Mouse (Mus musculus) midbrain, postnatal 0 days (tissue): ENCODE measurements at regions not wholly inside any gene's neighbourhood (a gene's known extent, or its start where the extent isn't known, plus 50 kb on each side); places are given as distances from the start of the nearest gene placed in this dataset.

Experiments
- ATAC-seq: fragments of 200-750 bp; cut with Nextera tagmentation; 2 replicates; pipeline ENCODE4 v1.8.0; 2017; ENCODE audit warnings: moderate number of reproducible peaks, mild to moderate bottlenecking, moderate TSS enrichment, moderate library complexity; ENCODE audit not compliant: low FRiP score
- DNase-seq: peaks from one replicate; pipeline ENCODE4 v3.0.0-alpha.2; 2015; ENCODE audit warnings: low spot score
- H3K27ac ChIP-seq: fragments of 300-500 bp; sonication (generic); 2 replicates; pipeline ENCODE4 v1.5.1; 2014; ENCODE audit warnings: low read depth, mild to moderate bottlenecking, low read length, mixed read lengths
- H3K27me3 ChIP-seq: fragments of 300-500 bp; sonication (generic); 2 replicates; pipeline ENCODE4 v1.6.1; 2014; ENCODE audit warnings: low read length, control low read depth, mixed read lengths; ENCODE audit not compliant: insufficient read depth
- H3K36me3 ChIP-seq: fragments of 300-500 bp; sonication (generic); 2 replicates; pipeline ENCODE4 v1.6.1; 2014; ENCODE audit warnings: low read length, control low read depth, mixed read lengths; ENCODE audit not compliant: insufficient read depth
- H3K4me1 ChIP-seq: fragments of 300-500 bp; sonication (generic); 2 replicates; pipeline ENCODE4 v1.6.1; 2014; ENCODE audit warnings: mild to moderate bottlenecking, control low read depth, antibody characterized with exemption, low read length, mixed read lengths; ENCODE audit not compliant: insufficient read depth
- H3K4me2 ChIP-seq: fragments of 300-500 bp; sonication (generic); 2 replicates; pipeline ENCODE4 v1.6.1; 2014; ENCODE audit warnings: low read depth, mild to moderate bottlenecking, low read length, mixed read lengths; ENCODE audit not compliant: poor library complexity, severe bottlenecking
- H3K4me3 ChIP-seq: fragments of 300-500 bp; sonication (generic); 2 replicates; pipeline ENCODE4 v1.5.1; 2014; ENCODE audit warnings: low read depth, mild to moderate bottlenecking, low read length, moderate library complexity
- H3K9ac ChIP-seq: fragments of 300-500 bp; sonication (generic); replicated peaks from 2 replicates; pipeline ENCODE4 v1.6.1; 2014; ENCODE audit warnings: mild to moderate bottlenecking, low read length, moderate library complexity, mixed read lengths; ENCODE audit not compliant: poor library complexity, severe bottlenecking
- H3K9me3 ChIP-seq: fragments of 300-500 bp; sonication (generic); 2 replicates; pipeline ENCODE4 v1.6.1; 2016; ENCODE audit warnings: low read length, control low read depth
- CTCF ChIP-seq: IDR thresholded peaks from 2 replicates; pipeline ENCODE4 v1.5.1; 2016; ENCODE audit warnings: antibody characterized with exemption, mild to moderate bottlenecking
- WGBS: fragments of 180-500 bp; shearing (Covaris S2); extraction: QIAGEN DNeasy Blood & Tissue Kit; methylation state at CpG from one replicate; pipeline ENCODE4 v1.1.7; 2014; 5-methylcytosine and 5-hydroxymethylcytosine counted together

DNA sequence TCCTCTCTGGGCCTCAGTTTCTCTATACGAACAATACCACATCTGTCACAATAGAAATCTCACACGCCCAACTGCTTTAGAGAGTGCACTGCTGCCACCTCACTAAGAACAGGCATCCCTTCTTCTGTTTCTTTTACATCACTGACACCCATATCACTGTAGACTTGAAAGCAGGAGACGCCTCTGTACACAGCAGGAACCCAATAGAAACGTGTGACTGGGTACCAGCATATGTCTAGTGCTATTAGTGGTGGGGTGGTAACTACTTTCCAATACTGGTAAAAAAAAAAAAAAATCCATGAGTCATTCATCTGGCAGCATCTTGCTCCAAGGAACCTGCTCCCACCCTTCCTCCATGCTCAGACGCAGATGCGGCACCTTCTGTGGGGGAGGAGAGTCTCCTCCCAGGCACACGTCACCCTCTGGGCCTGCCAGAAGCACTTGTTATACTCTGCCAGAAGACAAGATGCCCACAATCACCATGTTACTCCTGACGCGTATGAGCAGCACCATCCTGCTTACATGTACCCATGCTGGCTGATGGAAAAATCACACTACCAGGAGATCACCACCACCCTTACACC lies 151.3 kb upstream of the Plxna4 start:
- Histone ChIP-seq H3K27me3 (no peaks in the 10 kb centered on the region), H3K27ac (no peak overlapping the region), H3K36me3 (no peaks in the 10 kb centered on the region), H3K4me3 (no peak overlapping the region), H3K4me2 (no peak overlapping the region), H3K9ac (no peak overlapping the region), H3K4me1 (no peaks in the 10 kb centered on the region), H3K9me3 (no peaks in the 10 kb centered on the region)
- ATAC-seq (no peak), DNase-seq (no peak)
- WGBS = 87% methylated on average over 9 of the region's 9 CpGs
- TF ChIP-seq CTCF = no peak

DNA sequence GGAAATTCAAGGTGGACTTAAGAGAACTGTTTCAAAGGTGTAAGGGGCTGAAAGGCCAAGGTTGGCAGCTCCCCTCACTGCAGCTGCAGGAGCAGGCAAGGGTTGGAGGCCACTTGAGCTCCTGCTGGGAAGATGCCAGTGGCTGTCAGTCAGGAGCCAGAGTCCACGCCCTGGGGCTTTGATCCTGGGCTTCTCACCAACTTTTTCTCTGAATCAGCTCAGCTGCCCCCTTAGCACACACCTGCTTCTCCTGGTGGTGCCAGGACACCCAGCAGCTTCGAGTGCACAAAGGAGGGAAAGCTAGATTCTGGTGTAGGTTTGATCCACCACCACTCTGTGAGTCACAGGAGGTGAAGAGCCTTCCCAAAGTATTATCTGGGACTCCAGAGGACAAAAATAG lies 140.7 kb upstream of the Plxna4 start:
- Histone ChIP-seq H3K27me3 (no peaks in the 10 kb centered on the region), H3K4me3 (no peak overlapping the region), H3K4me1 (no peaks in the 10 kb centered on the region), H3K36me3 (no peaks in the 10 kb centered on the region), H3K4me2 (no peak overlapping the region), H3K9me3 (no peaks in the 10 kb centered on the region), H3K9ac (no peak overlapping the region), H3K27ac (no peak overlapping the region)
- WGBS = 14% methylated on average over 2 of the region's 2 CpGs
- TF ChIP-seq CTCF = no peak
- ATAC-seq = no peak
- DNase-seq = peak; percentile 45

GRCm38 (mm10) chr6:32726571-32726970 lies 138.6 kb upstream of the Plxna4 start:
- no peak for DNase-seq
- no peak overlapping the region for H3K9ac ChIP-seq
- no peak overlapping the region for H3K4me3 ChIP-seq
- no peaks in the 10 kb centered on the region for H3K27me3 ChIP-seq
- no peaks in the 10 kb centered on the region for H3K4me1 ChIP-seq
- H3K36me3 ChIP-seq = no peaks in the 10 kb centered on the region
- no peak overlapping the region for H3K27ac ChIP-seq
- ATAC-seq = no peak
- TF ChIP-seq CTCF = no peak
- no peaks in the 10 kb centered on the region for H3K9me3 ChIP-seq
- H3K4me2 ChIP-seq = no peak overlapping the region

DNA sequence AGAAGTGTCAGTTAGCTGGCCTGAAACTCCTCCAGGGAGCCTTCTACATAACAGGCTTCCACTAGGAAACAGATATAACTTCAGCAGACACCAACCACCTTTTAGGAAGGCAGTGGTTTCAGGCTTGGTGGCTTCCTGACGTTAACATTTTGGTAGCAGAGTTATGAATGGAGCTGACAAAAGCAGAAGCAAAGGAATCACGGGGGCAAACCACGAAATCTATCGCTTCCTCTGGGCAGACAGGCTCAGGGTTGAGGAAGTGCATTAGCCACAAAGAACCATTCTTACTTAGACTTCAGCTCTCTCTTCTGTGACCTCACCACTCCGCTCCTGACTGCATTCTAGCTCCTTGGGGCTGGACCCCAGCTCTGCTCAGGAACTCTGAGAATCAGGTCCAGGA lies 129.9 kb upstream of the Plxna4 start:
- TF ChIP-seq CTCF = no peak

GRCm38 (mm10) chr6:32715137-32715536 lies 127.1 kb upstream of the Plxna4 start:
- Histone ChIP-seq H3K4me3 (no peak overlapping the region), H3K4me1 (no peaks in the 10 kb centered on the region), H3K4me2 (no peak overlapping the region), H3K27me3 (no peaks in the 10 kb centered on the region), H3K9ac (no peak overlapping the region), H3K9me3 (no peaks in the 10 kb centered on the region), H3K36me3 (no peaks in the 10 kb centered on the region), H3K27ac (no peak overlapping the region)
- DNase-seq (no peak), ATAC-seq (no peak)
- no peak for TF ChIP-seq CTCF
- 88% methylated on average over 1 of the region's 1 CpGs for WGBS

More for the DNA sequence above, 129.9 kb upstream of the Plxna4 start:
- H3K4me2 ChIP-seq = no peak overlapping the region
- no peaks in the 10 kb centered on the region for H3K4me1 ChIP-seq
- H3K27ac ChIP-seq = no peak overlapping the region
- H3K9me3 ChIP-seq = no peaks in the 10 kb centered on the region
- no peaks in the 10 kb centered on the region for H3K27me3 ChIP-seq
- H3K36me3 ChIP-seq = no peaks in the 10 kb centered on the region
- DNase-seq (no peak), ATAC-seq (no peak)
- 93% methylated on average over 5 of the region's 5 CpGs for WGBS
- no peak overlapping the region for H3K4me3 ChIP-seq
- no peak overlapping the region for H3K9ac ChIP-seq

DNA sequence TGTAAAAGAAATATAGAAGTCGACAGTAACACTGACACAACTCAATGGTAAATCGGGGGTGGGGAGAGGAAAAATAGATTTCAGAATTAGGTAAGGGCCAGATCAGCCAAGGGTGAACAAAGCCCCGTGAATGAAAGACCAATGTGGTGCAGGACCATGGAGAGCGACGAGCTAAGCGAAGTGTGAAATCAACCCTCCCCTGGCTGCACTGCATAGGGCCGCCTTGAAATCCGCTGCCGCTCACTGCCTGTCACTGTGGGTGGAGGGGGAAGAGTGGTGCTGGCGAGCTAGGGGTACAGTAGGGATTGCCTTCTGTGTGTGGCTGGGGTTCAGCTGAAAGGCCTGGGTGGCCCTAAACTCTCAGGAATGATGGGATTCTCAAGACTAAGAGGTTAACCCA lies 122.2 kb upstream of the Plxna4 start:
- TF ChIP-seq CTCF = no peak
- DNase-seq (peak; percentile 46), ATAC-seq (peak; percentile 34; the same call in 1 of the 2 replicates)
- Histone ChIP-seq H3K9ac (no peak overlapping the region), H3K36me3 (no peaks in the 10 kb centered on the region), H3K9me3 (no peaks in the 10 kb centered on the region), H3K4me1 (no peaks in the 10 kb centered on the region), H3K27me3 (no peaks in the 10 kb centered on the region), H3K4me2 (no peak overlapping the region), H3K27ac (no peak overlapping the region), H3K4me3 (no peak overlapping the region)
- 28% methylated on average over 10 of the region's 10 CpGs for WGBS
